Mouse (Mus musculus) splenic B cell, adult 2 months (primary cell): ENCODE measurements around the gene Trp63.
A peak's percentile ranks its signal among the peaks of the same experiment; 100 is the strongest.

Source experiments
- DNase-seq: peaks from one replicate; pipeline ENCODE4 v3.0.0-alpha.2; 2011; ENCODE audit warnings: low read depth, low spot score
- H3K27me3 ChIP-seq: 2 replicates; pipeline ENCODE4 v1.6.1; 2012; ENCODE audit warnings: mild to moderate bottlenecking, low read length, moderate library complexity, mixed read lengths; ENCODE audit not compliant: control insufficient read depth, poor library complexity, insufficient read depth, severe bottlenecking
- H3K36me3 ChIP-seq: 2 replicates; pipeline ENCODE4 v1.6.1; 2012; ENCODE audit warnings: mild to moderate bottlenecking, low read length, moderate library complexity, mixed read lengths; ENCODE audit not compliant: control insufficient read depth, poor library complexity, insufficient read depth, severe bottlenecking

The Trp63 gene

GRCm38 (mm10) chr16:25736912-25737311 lies 53.3 kb downstream of the Trp63 start:
- no peak for DNase-seq
- Histone ChIP-seq H3K36me3 (no peaks in the 10 kb centered on the region), H3K27me3 (no peaks in the 10 kb centered on the region)

GRCm38 (mm10) chr16:25737623-25738050 lies 54.1 kb downstream of the Trp63 start:
- Histone ChIP-seq H3K36me3 (no peaks in the 10 kb centered on the region), H3K27me3 (no peaks in the 10 kb centered on the region)
- DNase-seq = no peak

- DNase-seq = no peak
- Histone ChIP-seq H3K36me3 (no peaks in the 10 kb centered on the region), H3K27me3 (no peaks in the 10 kb centered on the region)
Observed at GRCm38 (mm10) chr16:25746807-25747206, 63.2 kb downstream of the Trp63 start.

GRCm38 (mm10) chr16:25751866-25752265 lies 68.3 kb downstream of the Trp63 start:
- no peaks in the 10 kb centered on the region for H3K36me3 ChIP-seq
- DNase-seq = no peak

GRCm38 (mm10) chr16:25758108-25758507 lies 74.5 kb downstream of the Trp63 start:
- Histone ChIP-seq H3K27me3 (no peaks in the 10 kb centered on the region), H3K36me3 (no peaks in the 10 kb centered on the region)
- DNase-seq = no peak

More at GRCm38 (mm10) chr16:25751866-25752265, 68.3 kb downstream of the Trp63 start:
- no peaks in the 10 kb centered on the region for H3K27me3 ChIP-seq

- H3K27me3 ChIP-seq = no peaks in the 10 kb centered on the region; the same call in 1 of the 2 replicates
- no peaks in the 10 kb centered on the region for H3K36me3 ChIP-seq
- no peak for DNase-seq
Observed at GRCm38 (mm10) chr16:25765549-25765948, 82.0 kb downstream of the Trp63 start.

GRCm38 (mm10) chr16:25774611-25775010 lies 91.0 kb downstream of the Trp63 start:
- no peaks in the 10 kb centered on the region for H3K36me3 ChIP-seq
- H3K27me3 ChIP-seq = no peaks in the 10 kb centered on the region; the same call in 1 of the 2 replicates
- DNase-seq = no peak

GRCm38 (mm10) chr16:25777501-25777900 lies 93.9 kb downstream of the Trp63 start:
- DNase-seq = no peak
- Histone ChIP-seq H3K36me3 (no peaks in the 10 kb centered on the region), H3K27me3 (no peaks in the 10 kb centered on the region)

- no peak for DNase-seq
- Histone ChIP-seq H3K36me3 (no peaks in the 10 kb centered on the region), H3K27me3 (no peaks in the 10 kb centered on the region)
Observed at GRCm38 (mm10) chr16:25779964-25780363, 96.4 kb downstream of the Trp63 start.

- Histone ChIP-seq H3K36me3 (no peaks in the 10 kb centered on the region), H3K27me3 (no peaks in the 10 kb centered on the region)
- DNase-seq = no peak
Observed at GRCm38 (mm10) chr16:25784246-25784645, 100.7 kb downstream of the Trp63 start.

GRCm38 (mm10) chr16:25786457-25786856 lies 102.9 kb downstream of the Trp63 start:
- DNase-seq = no peak
- Histone ChIP-seq H3K27me3 (no peaks in the 10 kb centered on the region), H3K36me3 (no peaks in the 10 kb centered on the region)

GRCm38 (mm10) chr16:25792640-25793266 lies 109.2 kb downstream of the Trp63 start:
- H3K27me3 ChIP-seq = no peaks in the 10 kb centered on the region
- no peaks in the 10 kb centered on the region for H3K36me3 ChIP-seq
- DNase-seq = no peak

GRCm38 (mm10) chr16:25797732-25798294 lies 114.2 kb downstream of the Trp63 start:
- Histone ChIP-seq H3K27me3 (no peaks in the 10 kb centered on the region), H3K36me3 (no peaks in the 10 kb centered on the region)
- DNase-seq = peak; percentile 1

- no peak for DNase-seq
- Histone ChIP-seq H3K36me3 (no peaks in the 10 kb centered on the region), H3K27me3 (no peaks in the 10 kb centered on the region)
Observed at GRCm38 (mm10) chr16:25799618-25800017, 116.1 kb downstream of the Trp63 start.

GRCm38 (mm10) chr16:25804955-25805354 lies 121.4 kb downstream of the Trp63 start:
- DNase-seq = no peak
- Histone ChIP-seq H3K36me3 (no peaks in the 10 kb centered on the region), H3K27me3 (no peaks in the 10 kb centered on the region)

- no peaks in the 10 kb centered on the region for H3K27me3 ChIP-seq
- H3K36me3 ChIP-seq = no peaks in the 10 kb centered on the region
- no peak for DNase-seq
Observed at GRCm38 (mm10) chr16:25807116-25807515, 123.6 kb downstream of the Trp63 start.
